ENCODE assay signal across 17 mouse cellular contexts in genomic region chr1:107353046-107353445, GRCm38 (mm10). TPM values are rescaled to one million over a fixed set of nuclear protein-coding genes. Genes with fewer than 3 reads are reported as not detected.
DNase-seq lines count a peak whose midpoint lies in the region; ATAC-seq and TF ChIP-seq lines count a peak whose summit lies in the region.
"Had no signal": no experiment of that assay in that cellular context is flagged by ENCODE, and none has a peak within 500 bp of the region (broad histone marks: within the 10 kb centered on the region; RNA-seq: fewer than 3 reads in every experiment).

No protein-coding gene starts in this region.

- no peaks in the 10 kb centered on the region for H3K9me3 ChIP-seq in liver, embryonic 14.5 days (ENCODE audit: control insufficient read depth, low read length)
- H3K9me3 ChIP-seq in liver, embryonic 11.5 days (ENCODE audit: control insufficient read depth, low read length): no peaks in the 10 kb centered on the region
- H3K9me3 ChIP-seq: embryonic facial prominence, embryonic 13.5 days; heart, embryonic 13.5 days; lung, embryonic 15.5 days; midbrain, embryonic 12.5 days had no signal

- no peaks in the 10 kb centered on the region for H3K36me3 ChIP-seq in liver, embryonic 14.5 days (replicated peaks; ENCODE audit: control insufficient read depth, insufficient read depth, low read depth)
- no peaks in the 10 kb centered on the region for H3K36me3 ChIP-seq in liver, embryonic 11.5 days (ENCODE audit: control insufficient read depth, insufficient read depth, low read length)
- H3K36me3 ChIP-seq: embryonic facial prominence, embryonic 13.5 days; heart, embryonic 13.5 days; lung, embryonic 15.5 days; midbrain, embryonic 12.5 days had no signal

- no peak overlapping the region for H3K4me2 ChIP-seq in liver, embryonic 14.5 days (ENCODE audit: low read depth)
- no peak overlapping the region for H3K4me2 ChIP-seq in liver, embryonic 11.5 days
- H3K4me2 ChIP-seq: embryonic facial prominence, embryonic 13.5 days; heart, embryonic 13.5 days; lung, embryonic 15.5 days; midbrain, embryonic 12.5 days had no signal

- no peak for TF ChIP-seq EP300 in liver, embryonic 14.5 days (IDR thresholded peaks at IDR 0.05; ENCODE audit: low read depth)

- no peak overlapping the region for H3K4me3 ChIP-seq in liver, embryonic 14.5 days (ENCODE audit: insufficient read depth in 1 of 2, low read depth in 2 of 2, low read length in 2 of 2)
- H3K4me3 ChIP-seq in liver, embryonic 11.5 days (ENCODE audit: low read depth, low read length): no peak overlapping the region
- H3K4me3 ChIP-seq: embryonic facial prominence, embryonic 13.5 days; heart, embryonic 13.5 days; lung, embryonic 15.5 days; midbrain, embryonic 12.5 days had no signal

- no peak overlapping the region for H3K27ac ChIP-seq in liver, embryonic 14.5 days
- no peak overlapping the region for H3K27ac ChIP-seq in liver, embryonic 11.5 days (ENCODE audit: low read depth, low read length)
- H3K27ac ChIP-seq: embryonic facial prominence, embryonic 13.5 days; heart, embryonic 13.5 days; lung, embryonic 15.5 days; midbrain, embryonic 12.5 days had no signal

- peak; percentile 54; the same call in 1 of the 2 replicates for TF ChIP-seq CTCF in liver, embryonic 14.5 days (IDR thresholded peaks at IDR 0.05; ENCODE audit: low read depth)

- ATAC-seq in liver, embryonic 14.5 days (ENCODE audit: insufficient read depth): no peak
- ATAC-seq in liver, embryonic 11.5 days (replicated peaks; ENCODE audit: low FRiP score): no peak
- peak; percentile 91 for ATAC-seq in neutrophil, adult 5-6 weeks (ENCODE audit: extremely low read depth, insufficient number of reproducible peaks, low FRiP score, poor library complexity, severe bottlenecking)

- 24% methylated on average over 3 of the region's 3 CpGs for WGBS in liver, embryonic 14.5 days (ENCODE audit: insufficient replicate concordance)
- 52% methylated on average over 3 of the region's 3 CpGs for WGBS in liver, embryonic 11.5 days

- H3K9ac ChIP-seq in liver, embryonic 14.5 days (replicated peaks): no peak overlapping the region
- H3K9ac ChIP-seq in liver, embryonic 11.5 days (ENCODE audit: low read depth, low read length): no peak overlapping the region
- H3K9ac ChIP-seq: embryonic facial prominence, embryonic 13.5 days; heart, embryonic 13.5 days; lung, embryonic 15.5 days; midbrain, embryonic 12.5 days had no signal

- no peaks in the 10 kb centered on the region for H3K27me3 ChIP-seq in liver, embryonic 14.5 days (ENCODE audit: control insufficient read depth, insufficient read depth, low read length)
- no peaks in the 10 kb centered on the region for H3K27me3 ChIP-seq in liver, embryonic 11.5 days (replicated peaks; ENCODE audit: control insufficient read depth, insufficient read depth, low read length)
- H3K27me3 ChIP-seq: embryonic facial prominence, embryonic 13.5 days; heart, embryonic 13.5 days; lung, embryonic 15.5 days; midbrain, embryonic 12.5 days had no signal

- peak; percentile 27 for DNase-seq in embryo, embryonic 10 days (ENCODE audit: low spot score)
- DNase-seq in embryo, embryonic 9.5 days (ENCODE audit: extremely low spot score): no peak
- DNase-seq in liver, embryonic 14.5 days (ENCODE audit: low read depth in 3 of 3, low spot score in 3 of 3): no peak
- no peak for DNase-seq in liver, embryonic 11.5 days (ENCODE audit: low spot score)
- peak; percentile 4 for DNase-seq in c-Kit-positive CD71-positive TER-119-negative erythroid progenitor cells, embryonic 14.5 days (ENCODE audit: low read depth)
- DNase-seq in layer of hippocampus, adult 9-10 months (ENCODE audit: low spot score): no peak
- no peak for DNase-seq in thymus, postnatal 10 days (ENCODE audit: low spot score in 2 of 2)
- DNase-seq: kidney, postnatal 36 days; right cerebral cortex, postnatal 4 days had no signal

- H3K4me1 ChIP-seq in liver, embryonic 14.5 days (replicated peaks; ENCODE audit: control insufficient read depth in 2 of 2, insufficient read depth in 2 of 2, low read length in 1 of 2): no peaks in the 10 kb centered on the region
- H3K4me1 ChIP-seq in liver, embryonic 11.5 days (replicated peaks; ENCODE audit: control insufficient read depth, insufficient read depth, low read length): no peaks in the 10 kb centered on the region
- H3K4me1 ChIP-seq: embryonic facial prominence, embryonic 13.5 days; lung, embryonic 15.5 days; midbrain, embryonic 12.5 days had no signal

RNA-seq across cellular contexts. Expression of gene Serpinb11, which starts 8.0 kb away (rescaled TPM):
- not detected in 2 replicates for polyA plus RNA-seq in liver, embryonic 14.5 days (2012; rRNA removed)
- polyA plus RNA-seq in liver, embryonic 14.5 days (2014; fragmentation: Nextera tagmentation; extraction: Ambion mirVana): not detected in 2 replicates
- not detected in 2 replicates for polyA plus RNA-seq in liver, embryonic 11.5 days (2014; fragmentation: Nextera tagmentation; extraction: Ambion mirVana)
- total RNA-seq in neutrophil, adult 5-6 weeks (2017): 0.25 and 1.4 TPM in 2 replicates
- total RNA-seq: left cerebral cortex, postnatal 25 days had no signal
- polyA plus RNA-seq: C2C12; heart, embryonic 13.5 days; midbrain, embryonic 12.5 days; neural tube, embryonic 14.5 days had no signal

RNA-seq across cellular contexts. Expression of gene Serpinb7, which starts 46.4 kb away (rescaled TPM):
- not detected in 2 replicates for polyA plus RNA-seq in liver, embryonic 14.5 days (2012; rRNA removed)
- polyA plus RNA-seq in liver, embryonic 14.5 days (2014; fragmentation: Nextera tagmentation; extraction: Ambion mirVana): not detected in 2 replicates
- 0.08 TPM in 1 of 2 replicates, not detected in the other for polyA plus RNA-seq in liver, embryonic 11.5 days (2014; fragmentation: Nextera tagmentation; extraction: Ambion mirVana)
- 1.6 and 2.2 TPM in 2 replicates for total RNA-seq in neutrophil, adult 5-6 weeks (2017)
- total RNA-seq: left cerebral cortex, postnatal 25 days had no signal
- polyA plus RNA-seq: heart, embryonic 13.5 days; midbrain, embryonic 12.5 days had no signal

Comparison
In these comparisons a context has a peak if more than half of its experiments do, and no peak if none do; other contexts are left out.
1. DNase-seq: peak in embryo, embryonic 10 days (single experiment) and c-Kit-positive CD71-positive TER-119-negative erythroid progenitor cells, embryonic 14.5 days (single experiment); none in embryo, embryonic 9.5 days (single experiment), liver, embryonic 14.5 days (0 of 3), liver, embryonic 11.5 days (single experiment), layer of hippocampus, adult 9-10 months (single experiment) and thymus, postnatal 10 days (0 of 2).